Mouse (Mus musculus) spleen, adult 2 months (tissue): ENCODE measurements around the gene Spen.
"Not testable (repeated sequence)": the region's sequence is repeated elsewhere in the genome, so short reads cannot be mapped to it uniquely, and the experiment has no call there.

Source experiments
- CTCF ChIP-seq: fragments of 200-500 bp; IDR thresholded peaks from 2 replicates; pipeline ENCODE4 v1.5.1; 2011; ENCODE audit warnings: mild to moderate bottlenecking, inconsistent platforms; ENCODE audit not compliant: insufficient read depth, insufficient read length, insufficient replicate concordance; ENCODE audit errors: extremely low read depth
- POLR2A ChIP-seq: fragments of 200-500 bp; IDR thresholded peaks from 2 replicates; pipeline ENCODE4 v1.6.1; 2011; ENCODE audit warnings: low read depth, low read length, inconsistent platforms

DNA sequence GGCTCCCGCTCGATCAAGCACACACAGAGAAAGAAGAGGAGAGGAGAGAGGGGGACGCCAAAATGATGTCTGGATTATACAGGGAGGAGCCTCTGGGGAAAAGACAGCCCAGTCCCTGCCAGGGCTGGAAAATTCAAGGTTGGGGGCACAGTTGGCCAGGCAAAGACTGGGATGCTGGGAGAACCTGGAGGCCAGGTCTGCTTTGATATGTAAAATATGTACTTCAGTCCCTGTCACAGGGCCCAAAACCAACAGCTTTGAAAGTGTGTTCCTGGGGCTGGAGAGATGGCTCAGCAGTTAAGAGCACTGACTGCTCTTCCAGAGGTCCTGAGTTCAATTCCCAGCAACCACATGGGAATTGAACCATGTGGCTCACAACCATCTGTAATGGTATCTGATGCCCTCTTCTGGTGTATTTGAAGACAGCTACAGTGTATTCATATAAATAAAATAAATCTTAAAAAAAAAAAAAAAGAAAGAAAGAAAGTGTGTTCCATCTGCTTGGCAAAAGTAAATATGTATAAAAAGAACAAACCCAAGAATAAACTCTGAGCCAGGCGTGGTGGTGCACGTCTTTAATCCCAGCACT is 23.0 kb upstream of the Spen start:
- TF ChIP-seq CTCF, POLR2A: not testable (repeated sequence)
